Mouse (Mus musculus) neural tube, embryonic 14.5 days (tissue): ENCODE measurements around the gene Slc47a2. TPM values are rescaled to one million over a fixed set of nuclear protein-coding genes. Genes with fewer than 3 reads are reported as not detected.

ENCODE experiments used
- ATAC-seq: fragments of 200-750 bp; cut with Nextera tagmentation; 2 replicates; pipeline ENCODE4 v1.8.0; 2017; ENCODE audit warnings: low read depth, mild to moderate bottlenecking, moderate TSS enrichment, moderate library complexity
- H3K27ac ChIP-seq: fragments of 300-500 bp; sonication (generic); 2 replicates; pipeline ENCODE4 v1.5.1; 2014; ENCODE audit warnings: low read depth, mild to moderate bottlenecking, control low read depth, low read length, moderate library complexity, mixed read lengths
- H3K27me3 ChIP-seq: fragments of 300-500 bp; sonication (generic); 2 replicates; pipeline ENCODE4 v1.6.1; 2014; ENCODE audit warnings: low read length; ENCODE audit not compliant: control insufficient read depth, insufficient read depth
- H3K36me3 ChIP-seq: fragments of 300-500 bp; sonication (generic); 2 replicates; pipeline ENCODE4 v1.6.1; 2014; ENCODE audit warnings: low read length, mixed read lengths; ENCODE audit not compliant: control insufficient read depth, insufficient read depth
- H3K4me1 ChIP-seq: fragments of 300-500 bp; sonication (generic); 2 replicates; pipeline ENCODE4 v1.6.1; 2014; ENCODE audit warnings: low read length; ENCODE audit not compliant: control insufficient read depth, insufficient read depth
- H3K4me2 ChIP-seq: fragments of 300-500 bp; sonication (generic); 2 replicates; pipeline ENCODE4 v1.6.1; 2014; ENCODE audit warnings: mild to moderate bottlenecking, low read depth, low read length, control low read depth
- H3K4me3 ChIP-seq: fragments of 300-500 bp; sonication (generic); 2 replicates; pipeline ENCODE4 v1.5.1; 2014; ENCODE audit warnings: low read depth, low read length, control low read depth, mixed read lengths
- H3K9ac ChIP-seq: fragments of 300-500 bp; sonication (generic); replicated peaks from 2 replicates; pipeline ENCODE4 v1.6.1; 2014; ENCODE audit warnings: low read depth, mild to moderate bottlenecking, control low read depth, low read length, mixed read lengths
- H3K9me3 ChIP-seq: fragments of 300-500 bp; sonication (generic); 2 replicates; pipeline ENCODE4 v1.6.1; 2016; ENCODE audit warnings: low read length; ENCODE audit not compliant: control insufficient read depth
- WGBS: fragments of 180-500 bp; shearing (Covaris S2); extraction: QIAGEN DNeasy Blood & Tissue Kit; methylation state at CpG from one replicate; pipeline ENCODE4 v1.1.7; 2014; 5-methylcytosine and 5-hydroxymethylcytosine counted together
- polyA plus RNA-seq: library from polyadenylated mRNA; unstranded; fragments of >200 nt; fragmentation: Nextera tagmentation; extraction: Ambion mirVana; gene quantifications from 2 replicates; pipeline ENCODE4 v1.2.1, GENCODE M21; 2014

Slc47a2 gene
- polyA plus RNA-seq, 1 experiment from 2014 or later = not detected

DNA sequence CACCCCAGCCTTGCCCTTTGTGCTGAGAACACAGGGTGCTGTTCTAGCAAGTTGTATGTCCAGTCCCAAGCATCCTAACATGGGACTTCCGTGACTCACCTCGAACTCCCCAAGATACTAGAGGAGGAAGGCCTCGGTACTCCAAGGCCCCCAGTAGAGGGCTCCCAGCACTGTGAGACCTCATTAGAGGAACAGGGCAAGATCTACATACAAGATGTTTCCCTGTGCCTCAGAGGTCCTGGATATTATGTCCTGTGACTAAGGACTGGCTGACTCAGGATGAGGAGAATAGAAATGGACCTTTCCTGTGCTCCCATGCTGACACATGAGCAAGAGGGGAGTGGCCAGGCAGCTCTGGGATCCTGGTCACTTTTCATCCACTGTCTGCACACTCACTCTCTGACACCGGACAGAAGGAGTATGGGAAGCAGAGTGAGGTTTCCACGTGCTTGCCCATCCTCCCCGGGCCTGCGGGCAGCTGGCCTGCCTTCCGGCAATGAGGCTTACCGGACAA, 9.5 kb upstream of the Slc47a2 start:
- Histone ChIP-seq H3K4me3 (no peak overlapping the region), H3K4me1 (no peaks in the 10 kb centered on the region), H3K27me3 (no peaks in the 10 kb centered on the region), H3K9ac (no peak overlapping the region), H3K27ac (no peak overlapping the region), H3K9me3 (no peaks in the 10 kb centered on the region), H3K36me3 (no peaks in the 10 kb centered on the region), H3K4me2 (no peak overlapping the region)
- no peak for ATAC-seq
- 62% methylated on average over 9 of the region's 9 CpGs for WGBS

DNA sequence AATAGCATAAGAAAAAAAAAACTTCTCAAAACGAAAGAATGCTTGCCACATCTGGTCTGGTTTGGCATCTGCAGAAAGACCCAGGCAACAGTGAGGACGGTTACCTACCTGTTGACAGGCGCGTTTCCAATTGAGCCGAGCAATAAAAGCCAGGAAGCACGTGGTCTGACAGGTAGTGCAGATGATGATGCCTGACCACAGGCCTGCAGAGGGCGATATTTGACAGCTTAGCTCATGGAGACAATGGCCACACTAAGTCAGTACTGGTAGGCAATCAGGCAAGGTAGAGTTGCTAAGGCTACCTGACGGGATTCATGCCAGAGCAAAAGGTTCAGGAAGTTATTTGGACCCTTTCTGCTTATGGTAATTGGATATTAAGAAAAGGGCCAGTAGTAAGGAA, 6.7 kb upstream of the Slc47a2 start:
- WGBS = 15% methylated on average over 8 of the region's 8 CpGs
- no peak overlapping the region for H3K4me2 ChIP-seq

DNA sequence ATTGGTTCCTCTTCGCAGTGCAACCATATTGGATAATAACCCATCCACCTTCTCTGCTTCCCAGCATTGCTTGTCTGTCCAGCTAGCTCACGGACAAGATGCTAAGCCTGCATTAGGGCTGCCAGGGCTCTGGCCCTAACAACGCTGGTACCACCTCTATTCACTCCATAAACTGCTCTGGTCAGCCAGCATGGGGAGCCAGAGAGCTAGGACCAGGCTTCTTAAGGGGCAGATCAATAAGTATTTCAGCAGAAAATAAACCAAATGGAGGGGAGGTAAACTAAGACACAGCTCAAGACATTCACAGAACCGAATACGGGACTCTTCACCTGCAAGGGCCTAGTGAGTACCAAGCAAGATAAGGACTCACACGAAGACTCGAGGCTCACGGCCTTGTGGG, 3.5 kb upstream of the Slc47a2 start:
- Histone ChIP-seq H3K27ac (no peak overlapping the region), H3K4me2 (no peak overlapping the region), H3K4me3 (no peak overlapping the region), H3K4me1 (peaks cover 6% of the 10 kb centered on the region), H3K27me3 (no peaks in the 10 kb centered on the region; the same call in 1 of the 2 replicates), H3K9me3 (no peaks in the 10 kb centered on the region), H3K36me3 (no peaks in the 10 kb centered on the region), H3K9ac (no peak overlapping the region)
- ATAC-seq = no peak
- WGBS = 67% methylated on average over 8 of the region's 8 CpGs

More for the DNA sequence above, 6.7 kb upstream of the Slc47a2 start:
- Histone ChIP-seq H3K27me3 (no peaks in the 10 kb centered on the region), H3K36me3 (no peaks in the 10 kb centered on the region), H3K9me3 (no peaks in the 10 kb centered on the region), H3K27ac (no peak overlapping the region), H3K4me1 (no peaks in the 10 kb centered on the region), H3K9ac (no peak overlapping the region), H3K4me3 (no peak overlapping the region)
- ATAC-seq = no peak

DNA sequence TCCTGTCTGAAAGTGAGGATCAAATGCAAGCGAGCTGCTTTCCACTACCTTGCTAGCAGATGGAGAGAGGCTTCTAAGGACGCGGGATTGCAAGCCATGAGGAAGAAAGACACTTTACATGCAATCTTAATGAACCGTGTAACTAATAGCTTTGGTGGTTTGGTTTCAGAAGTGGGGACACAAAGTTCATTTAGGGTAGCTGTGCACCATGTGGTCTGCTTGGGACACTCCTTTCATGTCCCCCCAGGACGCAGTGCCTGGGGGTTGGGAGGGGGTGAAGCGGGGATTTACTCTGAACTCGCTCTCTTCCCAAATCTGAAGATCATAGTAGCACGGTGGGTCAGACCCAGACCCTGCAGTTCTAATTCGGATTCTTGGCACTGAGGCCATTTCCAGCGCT, 689 bp downstream of the Slc47a2 start:
- H3K27ac ChIP-seq = no peak overlapping the region
- no peak for ATAC-seq
- no peak overlapping the region; the same call in 1 of the 2 replicates for H3K9ac ChIP-seq
- peak overlapping the region; percentile 66 for H3K4me2 ChIP-seq
- H3K9me3 ChIP-seq = no peaks in the 10 kb centered on the region
- H3K36me3 ChIP-seq = no peaks in the 10 kb centered on the region
- WGBS = 17% methylated on average over 10 of the region's 10 CpGs
- no peaks in the 10 kb centered on the region; the same call in 1 of the 2 replicates for H3K27me3 ChIP-seq
- H3K4me1 ChIP-seq = peaks cover 6% of the 10 kb centered on the region
- no peak overlapping the region; the same call in 1 of the 2 replicates for H3K4me3 ChIP-seq

DNA sequence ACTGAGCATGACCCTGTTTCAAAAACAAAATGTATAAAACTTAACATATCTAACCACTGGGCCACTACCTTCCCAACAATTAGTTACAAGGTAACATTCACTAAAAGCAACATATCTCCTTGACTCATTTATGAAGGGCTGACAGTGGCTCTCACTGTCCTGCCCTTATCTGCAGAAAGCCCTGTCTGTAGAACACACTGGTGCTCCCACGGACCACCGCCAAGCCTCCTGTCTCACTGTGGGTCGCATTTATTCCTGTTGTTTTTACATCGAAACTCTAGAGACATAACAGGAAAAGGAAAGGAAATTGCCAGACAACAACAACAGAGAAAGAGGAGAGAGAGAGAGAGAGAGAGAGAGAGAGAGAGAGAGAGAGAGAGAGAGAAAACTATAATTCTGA, 1.4 kb downstream of the Slc47a2 start:
- Histone ChIP-seq H3K4me3 (no peak overlapping the region), H3K27ac (no peak overlapping the region), H3K9me3 (no peaks in the 10 kb centered on the region), H3K4me2 (no peak overlapping the region), H3K36me3 (no peaks in the 10 kb centered on the region), H3K9ac (no peak overlapping the region), H3K4me1 (peaks cover 6% of the 10 kb centered on the region), H3K27me3 (no peaks in the 10 kb centered on the region; the same call in 1 of the 2 replicates)
- no peak for ATAC-seq
- 86% methylated on average over 4 of the region's 4 CpGs for WGBS

DNA sequence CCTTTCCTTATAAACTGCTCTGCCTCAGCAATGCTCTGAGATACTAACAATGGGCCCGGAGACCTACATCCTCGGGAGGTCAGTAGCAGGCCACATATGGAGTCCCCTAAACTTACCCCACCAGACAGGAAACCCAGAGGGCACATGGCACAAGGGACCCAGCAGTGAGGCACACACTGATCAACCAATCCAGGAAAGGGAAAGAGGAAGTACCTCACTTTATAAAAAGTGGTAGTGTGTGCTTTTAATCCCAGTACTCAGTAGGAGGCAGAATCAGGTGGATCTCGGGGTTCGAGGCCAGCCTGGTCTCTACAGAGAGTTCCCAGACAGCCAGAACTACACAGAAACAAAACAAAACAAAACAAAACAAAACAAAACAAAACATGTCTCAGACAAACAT, 2.3 kb downstream of the Slc47a2 start:
- no peak overlapping the region for H3K4me2 ChIP-seq
- no peaks in the 10 kb centered on the region; the same call in 1 of the 2 replicates for H3K27me3 ChIP-seq
- no peak for ATAC-seq
- H3K27ac ChIP-seq = no peak overlapping the region
- no peaks in the 10 kb centered on the region for H3K36me3 ChIP-seq
- no peak overlapping the region for H3K4me3 ChIP-seq
- no peaks in the 10 kb centered on the region for H3K9me3 ChIP-seq
- no peak overlapping the region for H3K9ac ChIP-seq
- WGBS = 87% methylated on average over 4 of the region's 4 CpGs
- H3K4me1 ChIP-seq = peaks cover 6% of the 10 kb centered on the region

DNA sequence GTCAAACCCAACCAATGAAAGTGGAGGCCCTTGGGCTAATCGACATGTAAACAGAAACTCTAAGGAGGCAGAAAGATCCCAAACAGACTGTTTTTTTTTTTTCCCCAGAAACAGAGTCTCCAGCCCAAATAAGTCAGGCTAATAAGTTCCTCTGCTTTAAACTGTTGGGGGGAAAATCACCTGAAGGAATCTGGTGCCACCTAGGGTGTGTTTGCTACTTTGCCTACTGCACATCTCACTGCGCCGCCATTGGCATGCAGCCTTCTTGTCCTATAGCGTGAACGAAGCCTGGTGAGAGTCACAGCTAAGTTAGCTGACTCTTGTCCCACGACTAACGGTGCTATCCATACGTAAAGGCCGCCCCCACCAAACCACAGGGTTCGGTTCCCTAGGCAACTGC, 5.1 kb downstream of the Slc47a2 start:
- H3K9ac ChIP-seq = no peak overlapping the region
- no peak overlapping the region for H3K27ac ChIP-seq
- H3K4me2 ChIP-seq = no peak overlapping the region
- H3K4me3 ChIP-seq = no peak overlapping the region
- peaks cover 3% of the 10 kb centered on the region for H3K4me1 ChIP-seq
- ATAC-seq = no peak
- 76% methylated on average over 10 of the region's 10 CpGs for WGBS
- H3K9me3 ChIP-seq = no peaks in the 10 kb centered on the region
- H3K36me3 ChIP-seq = no peaks in the 10 kb centered on the region
- no peaks in the 10 kb centered on the region; the same call in 1 of the 2 replicates for H3K27me3 ChIP-seq

DNA sequence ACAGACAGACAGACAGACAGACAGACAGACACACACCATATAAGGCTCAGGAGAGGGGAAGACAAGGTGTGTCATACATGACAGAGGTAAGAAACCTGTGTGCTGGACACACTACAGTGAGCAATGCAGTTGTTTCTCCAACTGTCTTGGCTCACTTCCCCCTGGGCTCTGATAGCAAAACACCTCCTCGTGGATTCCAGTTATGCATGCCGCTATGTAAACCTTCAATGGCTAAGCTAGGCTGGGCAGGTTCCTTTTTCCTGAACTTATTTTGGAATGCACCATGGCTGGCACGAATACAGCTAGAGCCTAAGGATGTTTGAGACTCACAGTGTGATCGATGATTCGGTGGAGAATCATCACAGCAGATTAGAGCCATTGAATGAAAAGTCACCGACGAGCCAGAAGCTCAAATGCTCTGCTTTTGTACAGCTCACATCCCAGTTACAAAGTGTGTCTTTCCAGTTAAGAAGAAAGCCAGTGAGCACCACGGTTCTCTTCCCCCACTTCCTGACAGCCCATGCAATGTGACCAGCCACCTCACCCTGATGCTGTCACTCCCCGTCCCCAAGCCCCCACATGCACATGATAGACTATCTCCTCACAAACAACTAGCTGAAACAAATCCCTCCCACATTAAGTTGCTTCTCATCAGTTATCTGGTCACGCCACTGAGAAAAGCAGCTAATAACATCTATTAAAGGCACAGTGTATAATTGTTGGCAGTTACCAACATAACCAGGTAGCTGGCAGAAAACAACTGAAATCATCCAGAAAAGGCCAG, 21.6 kb downstream of the Slc47a2 start:
- 77% methylated on average over 10 of the region's 10 CpGs for WGBS
- Histone ChIP-seq H3K4me1 (no peaks in the 10 kb centered on the region), H3K4me3 (no peak overlapping the region), H3K27me3 (no peaks in the 10 kb centered on the region), H3K4me2 (no peak overlapping the region), H3K9me3 (no peaks in the 10 kb centered on the region), H3K27ac (no peak overlapping the region), H3K36me3 (no peaks in the 10 kb centered on the region), H3K9ac (no peak overlapping the region)
- no peak for ATAC-seq

DNA sequence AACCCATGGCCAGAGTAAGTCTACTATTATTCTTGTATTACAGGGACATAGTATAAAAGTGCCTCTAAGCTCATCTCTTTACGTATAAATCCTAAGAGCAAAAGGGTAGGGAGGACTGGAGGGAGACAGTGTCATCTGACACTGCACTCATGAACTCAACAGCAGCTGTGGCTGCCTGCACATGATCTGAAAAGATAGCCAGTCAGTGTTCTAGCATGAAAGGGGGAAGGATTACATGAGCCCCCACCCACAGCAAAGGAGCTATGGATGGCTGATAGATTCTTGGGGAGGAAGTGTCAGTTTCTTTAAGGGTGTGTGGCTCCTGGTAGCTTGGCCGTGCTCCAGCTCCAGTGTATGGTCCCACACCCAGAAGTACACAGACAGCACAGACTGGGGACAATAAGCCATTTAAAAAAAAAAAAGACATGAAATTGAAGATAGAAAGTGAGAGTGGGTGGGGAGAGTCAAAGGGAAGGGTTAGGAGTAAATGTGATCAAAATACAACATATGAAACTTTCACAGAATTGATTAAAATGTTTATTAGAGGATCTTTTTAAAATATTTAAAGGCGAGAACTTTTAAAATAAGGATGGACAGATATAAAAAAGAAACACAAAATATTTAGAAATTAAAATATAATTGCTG, 22.6 kb downstream of the Slc47a2 start:
- ATAC-seq = no peak
- H3K4me2 ChIP-seq = no peak overlapping the region
- H3K27ac ChIP-seq = no peak overlapping the region
- H3K4me1 ChIP-seq = no peaks in the 10 kb centered on the region
- H3K9ac ChIP-seq = no peak overlapping the region
- H3K4me3 ChIP-seq = no peak overlapping the region
- H3K9me3 ChIP-seq = no peaks in the 10 kb centered on the region
- H3K27me3 ChIP-seq = no peaks in the 10 kb centered on the region
- 81% methylated on average over 3 of the region's 3 CpGs for WGBS
- no peaks in the 10 kb centered on the region for H3K36me3 ChIP-seq
